In genomic region chr8:70137890-70138289, GRCm38 (mm10) we compare ENCODE assay signal across 9 mouse cellular contexts. TPM values are rescaled to one million over a fixed set of nuclear protein-coding genes. Genes with fewer than 3 reads are reported as not detected.
A peak's percentile ranks its signal among the peaks of the same experiment; 100 is the strongest.
DNase-seq lines count a peak whose midpoint lies in the region; ATAC-seq and TF ChIP-seq lines count a peak whose summit lies in the region.
"Had no signal": no experiment of that assay in that cellular context is flagged by ENCODE, and none has a peak within 500 bp of the region (broad histone marks: within the 10 kb centered on the region; RNA-seq: fewer than 3 reads in every experiment).

No protein-coding gene starts in this region.

- no peak for TF ChIP-seq EP300 in heart, postnatal 0 days (IDR thresholded peaks at IDR 0.05; ENCODE audit: low read depth)

- WGBS in heart, postnatal 0 days: 60% methylated on average over 4 of the region's 4 CpGs
- 71% methylated on average over 4 of the region's 4 CpGs for WGBS in liver, embryonic 15.5 days (ENCODE audit: insufficient replicate concordance)

- no peak for ATAC-seq in erythroblast, adult 5-6 weeks (replicated peaks; ENCODE audit: low FRiP score, poor library complexity, severe bottlenecking)
- ATAC-seq in heart, postnatal 0 days (ENCODE audit: insufficient read depth, low read depth): no peak
- no peak for ATAC-seq in liver, embryonic 15.5 days (ENCODE audit: insufficient read depth)

- no peak for TF ChIP-seq CTCF in C2C12 (IDR thresholded peaks at IDR 0.05; ENCODE audit: control insufficient read depth, insufficient read depth, insufficient read length)
- no peak for TF ChIP-seq CTCF in heart, postnatal 0 days (IDR thresholded peaks at IDR 0.05; ENCODE audit: low read depth)

- H3K4me1 ChIP-seq in erythroblast, embryonic 14.5 days (ENCODE audit: control insufficient read depth): peaks cover 58% of the 10 kb centered on the region
- H3K4me1 ChIP-seq in heart, postnatal 0 days (ENCODE audit: control insufficient read depth, insufficient read depth): peaks cover 16% of the 10 kb centered on the region
- peaks cover 38% of the 10 kb centered on the region for H3K4me1 ChIP-seq in liver, embryonic 15.5 days (replicated peaks)

- no peaks in the 10 kb centered on the region for H3K27me3 ChIP-seq in erythroblast, embryonic 14.5 days (ENCODE audit: control insufficient read depth)
- H3K27me3 ChIP-seq in C2C12 (ENCODE audit: control insufficient read depth, insufficient read depth, insufficient read length): no peaks in the 10 kb centered on the region
- no peaks in the 10 kb centered on the region for H3K27me3 ChIP-seq in heart, postnatal 0 days (ENCODE audit: control insufficient read depth, insufficient read depth, low read length)
- no peaks in the 10 kb centered on the region for H3K27me3 ChIP-seq in liver, embryonic 15.5 days

- no peaks in the 10 kb centered on the region for H3K9me3 ChIP-seq in erythroblast, embryonic 14.5 days (ENCODE audit: control insufficient read depth, low read length)
- H3K9me3 ChIP-seq in heart, postnatal 0 days (replicated peaks; ENCODE audit: control insufficient read depth, low read length): no peaks in the 10 kb centered on the region
- no peaks in the 10 kb centered on the region for H3K9me3 ChIP-seq in liver, embryonic 15.5 days (replicated peaks)

- peak overlapping the region; percentile 66 for H3K4me2 ChIP-seq in heart, postnatal 0 days (ENCODE audit: low read depth, low read length)
- peak overlapping the region; percentile 80 for H3K4me2 ChIP-seq in liver, embryonic 15.5 days

- DNase-seq in heart, postnatal 0 days (ENCODE audit: low spot score): no peak
- no peak for DNase-seq in urinary bladder, postnatal 10 days (ENCODE audit: low spot score)
- no peak for DNase-seq in layer of hippocampus, adult 8-10 months (ENCODE audit: low spot score in 2 of 2)
- DNase-seq in kidney, adult 9 months: no peak

- no peak overlapping the region for H3K9ac ChIP-seq in heart, postnatal 0 days (replicated peaks; ENCODE audit: low read depth, low read length)
- peak overlapping the region; percentile 67; the same call in 1 of the 2 replicates for H3K9ac ChIP-seq in liver, embryonic 15.5 days

- peaks cover 19% of the 10 kb centered on the region for H3K79me2 ChIP-seq in C2C12 (ENCODE audit: control insufficient read depth, insufficient read depth)

- peaks cover 8% of the 10 kb centered on the region for H3K79me3 ChIP-seq in C2C12 (ENCODE audit: low read depth)

- no peak overlapping the region for H3K27ac ChIP-seq in heart, postnatal 0 days (ENCODE audit: low read depth)
- H3K27ac ChIP-seq in liver, embryonic 15.5 days (replicated peaks): no peak overlapping the region

- peak overlapping the region; percentile 77 for H3K4me3 ChIP-seq in erythroblast, embryonic 14.5 days (replicated peaks)
- H3K4me3 ChIP-seq in C2C12 (ENCODE audit: insufficient read depth, poor library complexity, severe bottlenecking): no peak overlapping the region
- H3K4me3 ChIP-seq in heart, postnatal 0 days (ENCODE audit: low read depth, low read length): peak overlapping the region; percentile 80; the same call in 1 of the 2 replicates
- H3K4me3 ChIP-seq in liver, embryonic 15.5 days (replicated peaks): peak overlapping the region; percentile 77

- H3ac ChIP-seq in C2C12 (ENCODE audit: control insufficient read depth, insufficient read length, low read depth): peak overlapping the region; percentile 40

- peaks cover 56% of the 10 kb centered on the region for H3K36me3 ChIP-seq in erythroblast, embryonic 14.5 days (ENCODE audit: control insufficient read depth)
- peaks cover 9% of the 10 kb centered on the region for H3K36me3 ChIP-seq in C2C12 (ENCODE audit: control insufficient read depth, insufficient read depth)
- peaks cover 41% of the 10 kb centered on the region for H3K36me3 ChIP-seq in heart, postnatal 0 days (replicated peaks; ENCODE audit: control insufficient read depth, insufficient read depth, low read length)
- H3K36me3 ChIP-seq in liver, embryonic 15.5 days (replicated peaks): peaks cover 51% of the 10 kb centered on the region

TF ChIP-seq in C2C12, 6 proteins besides CTCF, POLR2A, EP300 and RAD21:
- TF ChIP-seq MYOG (IDR thresholded peaks at IDR 0.05; ENCODE audit: control insufficient read depth, extremely low read depth, insufficient read length) (no peak), CEBPB (IDR thresholded peaks at IDR 0.05; ENCODE audit: low read depth) (no peak), FOSL1 (IDR thresholded peaks at IDR 0.05; ENCODE audit: insufficient read depth, low read length, poor library complexity, severe bottlenecking) (no peak), MYOD1 (IDR thresholded peaks at IDR 0.05; ENCODE audit: control insufficient read depth, insufficient read length, low read depth) (no peak), MAX (IDR thresholded peaks at IDR 0.05) (no peak), USF1 (IDR thresholded peaks at IDR 0.05; ENCODE audit: low read depth) (no peak)

RNA-seq across cellular contexts. Expression of gene Rfxank, which starts 1.1 kb away (rescaled TPM):
- 1.8 and 2.5 TPM in 2 replicates for polyA plus RNA-seq in erythroblast, embryonic 14.5 days (2012)
- 8.1 and 16.3 TPM in 2 replicates for total RNA-seq in erythroblast, adult 5-6 weeks (2015; ENCODE audit: low replicate concordance)
- total RNA-seq in erythroblast, adult 5-6 weeks (2017; ENCODE audit: low replicate concordance): 9.7 and 10.2 TPM in 2 replicates
- 7.9 TPM for polyA plus RNA-seq in C2C12 (2012; fragmentation: generic; extraction: Trizol)
- 29.4 and 48.4 TPM in 2 replicates for total RNA-seq in heart, postnatal 0 days (2014; rRNA removed; ENCODE audit: low replicate concordance)
- polyA plus RNA-seq in heart, postnatal 0 days (2015; fragmentation: Nextera tagmentation; extraction: Ambion mirVana): 22.5 and 23.9 TPM in 2 replicates
- polyA plus RNA-seq in liver, embryonic 15.5 days (2015; fragmentation: Nextera tagmentation; extraction: Ambion mirVana): 6.5 and 7.3 TPM in 2 replicates
- 10 to 100 TPM; 13.6 to 18.9 (median 14.7) TPM for total RNA-seq in layer of hippocampus, adult 8-10 months (2022)

RNA-seq across cellular contexts. Expression of gene Borcs8, which starts 1.4 kb away (rescaled TPM):
- 2.9 and 4.0 TPM in 2 replicates for polyA plus RNA-seq in erythroblast, embryonic 14.5 days (2012)
- 2.1 and 16.7 TPM in 2 replicates for total RNA-seq in erythroblast, adult 5-6 weeks (2015; ENCODE audit: low replicate concordance)
- total RNA-seq in erythroblast, adult 5-6 weeks (2017; ENCODE audit: low replicate concordance): 15.5 and 30.7 TPM in 2 replicates
- polyA plus RNA-seq in C2C12 (2012; fragmentation: generic; extraction: Trizol): 49.8 TPM
- 34.3 and 68.4 TPM in 2 replicates for total RNA-seq in heart, postnatal 0 days (2014; rRNA removed; ENCODE audit: low replicate concordance)
- 32.1 and 34.5 TPM in 2 replicates for polyA plus RNA-seq in heart, postnatal 0 days (2015; fragmentation: Nextera tagmentation; extraction: Ambion mirVana)
- 22.4 and 25.7 TPM in 2 replicates for polyA plus RNA-seq in liver, embryonic 15.5 days (2015; fragmentation: Nextera tagmentation; extraction: Ambion mirVana)
- total RNA-seq in layer of hippocampus, adult 8-10 months (2022): 10 to 100 TPM; 41.6 to 46.4 (median 43.8) TPM

RNA-seq across cellular contexts. Expression of gene Mef2b, which starts 1.6 kb away (rescaled TPM):
- polyA plus RNA-seq in erythroblast, embryonic 14.5 days (2012): 0.14 and 0.29 TPM in 2 replicates
- not detected in 2 replicates for total RNA-seq in erythroblast, adult 5-6 weeks (2015; ENCODE audit: low replicate concordance)
- not detected in 2 replicates for total RNA-seq in erythroblast, adult 5-6 weeks (2017; ENCODE audit: low replicate concordance)
- polyA plus RNA-seq in C2C12 (2012; fragmentation: generic; extraction: Trizol): 0.05 TPM
- not detected in 2 replicates for total RNA-seq in heart, postnatal 0 days (2014; rRNA removed; ENCODE audit: low replicate concordance)
- polyA plus RNA-seq in heart, postnatal 0 days (2015; fragmentation: Nextera tagmentation; extraction: Ambion mirVana): 0.20 TPM in 1 of 2 replicates, not detected in the other
- polyA plus RNA-seq in liver, embryonic 15.5 days (2015; fragmentation: Nextera tagmentation; extraction: Ambion mirVana): not detected in 2 replicates
- under 1 TPM in 2 of 4 experiments, not detected in 2; 0.82 to 0.96 TPM for total RNA-seq in layer of hippocampus, adult 8-10 months (2022)
- polyA plus RNA-seq: macrophage had no signal

RNA-seq across cellular contexts. Expression of gene Nr2c2ap, which starts 6.8 kb away (rescaled TPM):
- 0.21 and 0.41 TPM in 2 replicates for polyA plus RNA-seq in erythroblast, embryonic 14.5 days (2012)
- 4.8 and 5.4 TPM in 2 replicates for total RNA-seq in erythroblast, adult 5-6 weeks (2015; ENCODE audit: low replicate concordance)
- total RNA-seq in erythroblast, adult 5-6 weeks (2017; ENCODE audit: low replicate concordance): 1.4 and 1.5 TPM in 2 replicates
- polyA plus RNA-seq in C2C12 (2012; fragmentation: generic; extraction: Trizol): 37.3 TPM
- total RNA-seq in heart, postnatal 0 days (2014; rRNA removed; ENCODE audit: low replicate concordance): 2.9 and 10.3 TPM in 2 replicates
- polyA plus RNA-seq in heart, postnatal 0 days (2015; fragmentation: Nextera tagmentation; extraction: Ambion mirVana): 29.2 and 32.5 TPM in 2 replicates
- polyA plus RNA-seq in liver, embryonic 15.5 days (2015; fragmentation: Nextera tagmentation; extraction: Ambion mirVana): 16.8 and 17.4 TPM in 2 replicates
- 10 to 100 TPM; 28.3 to 38.4 (median 31.2) TPM for total RNA-seq in layer of hippocampus, adult 8-10 months (2022)

RNA-seq across cellular contexts. Expression of gene Ncan, which starts 17.2 kb away (rescaled TPM):
- not detected in 2 replicates for polyA plus RNA-seq in erythroblast, embryonic 14.5 days (2012)
- total RNA-seq in erythroblast, adult 5-6 weeks (2015; ENCODE audit: low replicate concordance): not detected in 2 replicates
- not detected in 2 replicates for total RNA-seq in erythroblast, adult 5-6 weeks (2017; ENCODE audit: low replicate concordance)
- not detected for polyA plus RNA-seq in C2C12 (2012; fragmentation: generic; extraction: Trizol)
- 0.35 TPM in 1 of 2 replicates, not detected in the other for total RNA-seq in heart, postnatal 0 days (2014; rRNA removed; ENCODE audit: low replicate concordance)
- polyA plus RNA-seq in heart, postnatal 0 days (2015; fragmentation: Nextera tagmentation; extraction: Ambion mirVana): 0.10 and 0.12 TPM in 2 replicates
- 0.02 and 0.03 TPM in 2 replicates for polyA plus RNA-seq in liver, embryonic 15.5 days (2015; fragmentation: Nextera tagmentation; extraction: Ambion mirVana)
- 100 to 1,000 TPM; 121 to 134 (median 129) TPM for total RNA-seq in layer of hippocampus, adult 8-10 months (2022)
- polyA plus RNA-seq: macrophage had no signal
